Mouse (Mus musculus) heart, adult 2 months (tissue): Measurements from ENCODE around the gene Gm37240.

ENCODE experiments used
- CTCF ChIP-seq: fragments of 200-600 bp; IDR thresholded peaks from 2 replicates; pipeline ENCODE4 v1.8.1; 2022; ENCODE audit warnings: antibody characterized with exemption, mild to moderate bottlenecking, moderate library complexity
- POLR2A ChIP-seq: fragments of 200-500 bp; IDR thresholded peaks from 2 replicates; pipeline ENCODE4 v1.6.1; 2011; ENCODE audit warnings: mild to moderate bottlenecking, low read depth, low read length, control low read depth; ENCODE audit not compliant: insufficient read depth

GRCm38 (mm10) chr3:85317306-85317705, 570.0 kb downstream of the Gm37240 start:
- TF ChIP-seq CTCF (no peak), POLR2A (no peak)
